Mouse (Mus musculus) myocyte (in vitro differentiated cells): ENCODE data around the gene Sox5.

Experiments used
- CEBPB ChIP-seq: IDR thresholded peaks from 2 replicates; pipeline ENCODE4 v1.6.1; 2011; ENCODE audit warnings: mild to moderate bottlenecking, moderate library complexity; ENCODE audit not compliant: poor library complexity, insufficient read depth, severe bottlenecking
- E2F4 ChIP-seq: IDR thresholded peaks from one replicate; pipeline ENCODE4 v1.6.1; 2011; ENCODE audit warnings: mild to moderate bottlenecking, control low read depth, moderate library complexity; ENCODE audit not compliant: insufficient read depth
- MAX ChIP-seq: IDR thresholded peaks from one replicate; pipeline ENCODE4 v1.6.1; 2011; ENCODE audit warnings: low read depth, mild to moderate bottlenecking, control low read depth
- POLR2A ChIP-seq: IDR thresholded peaks from one replicate; pipeline ENCODE4 v1.6.1; 2011; ENCODE audit warnings: low read depth, mild to moderate bottlenecking, control low read depth, moderate library complexity; ENCODE audit not compliant: insufficient read length
- POLR2AphosphoS2 ChIP-seq: IDR thresholded peaks from one replicate; pipeline ENCODE4 v1.6.1; 2011; ENCODE audit warnings: low read depth, control low read depth; ENCODE audit not compliant: insufficient read length
- REST ChIP-seq: IDR thresholded peaks from one replicate; pipeline ENCODE4 v1.6.1; 2011; ENCODE audit warnings: mild to moderate bottlenecking, control low read depth, moderate library complexity; ENCODE audit not compliant: insufficient read depth, insufficient read length
- TCF12 ChIP-seq: IDR thresholded peaks from one replicate; pipeline ENCODE4 v1.6.1; 2011; ENCODE audit warnings: mild to moderate bottlenecking, control low read depth; ENCODE audit not compliant: poor library complexity, insufficient read depth, severe bottlenecking
- USF1 ChIP-seq: IDR thresholded peaks from one replicate; pipeline ENCODE4 v1.6.1; 2011; ENCODE audit warnings: low read depth, mild to moderate bottlenecking, control low read depth, moderate library complexity

GRCm38 (mm10) chr6:144328779-144329178 is 453.0 kb downstream of the Sox5 start:
- TF ChIP-seq POLR2A (no peak), USF1 (no peak), POLR2AphosphoS2 (no peak), E2F4 (no peak), MAX (no peak), REST (no peak), CEBPB (no peak), TCF12 (no peak)
